In genomic region chr4:125144211-125144610, GRCm38 (mm10) we compare ENCODE assay signal across 11 mouse cellular contexts.
"Had no signal": no experiment of that assay in that cellular context is flagged by ENCODE, and none has a peak within 500 bp of the region (broad histone marks: within the 10 kb centered on the region; RNA-seq: fewer than 3 reads in every experiment).

No protein-coding gene starts in this region.

- H3K27me3 ChIP-seq: lung, embryonic 15.5 days had no signal

- H3K4me1 ChIP-seq: lung, embryonic 15.5 days had no signal

- H3K4me3 ChIP-seq: limb, embryonic 10.5 days; lung, embryonic 15.5 days; midbrain, embryonic 12.5 days had no signal

- DNase-seq: kidney, adult 11 months; kidney, adult 9 months; kidney, postnatal 36 days; lung, postnatal 14 days; right cerebral cortex, postnatal 14 days; thymus, postnatal 36 days had no signal

- H3K9me3 ChIP-seq: limb, embryonic 10.5 days; lung, embryonic 15.5 days had no signal

- H3K36me3 ChIP-seq: limb, embryonic 10.5 days; lung, embryonic 15.5 days; midbrain, embryonic 12.5 days had no signal

- H3K4me2 ChIP-seq: lung, embryonic 15.5 days; midbrain, embryonic 12.5 days had no signal

- H3K9ac ChIP-seq: liver, embryonic 14.5 days; lung, embryonic 15.5 days; midbrain, embryonic 12.5 days had no signal

- H3K27ac ChIP-seq: kidney, postnatal 0 days; liver, embryonic 14.5 days; lung, embryonic 15.5 days; midbrain, embryonic 12.5 days had no signal
